Mouse (Mus musculus): ENCODE measurements around the gene Nucb2. TPM values are rescaled to one million over a fixed set of nuclear protein-coding genes. Genes with fewer than 3 reads are reported as not detected.

Nucb2 gene
- polyA plus RNA-seq, 1 experiment: 52.9 TPM

DNA sequence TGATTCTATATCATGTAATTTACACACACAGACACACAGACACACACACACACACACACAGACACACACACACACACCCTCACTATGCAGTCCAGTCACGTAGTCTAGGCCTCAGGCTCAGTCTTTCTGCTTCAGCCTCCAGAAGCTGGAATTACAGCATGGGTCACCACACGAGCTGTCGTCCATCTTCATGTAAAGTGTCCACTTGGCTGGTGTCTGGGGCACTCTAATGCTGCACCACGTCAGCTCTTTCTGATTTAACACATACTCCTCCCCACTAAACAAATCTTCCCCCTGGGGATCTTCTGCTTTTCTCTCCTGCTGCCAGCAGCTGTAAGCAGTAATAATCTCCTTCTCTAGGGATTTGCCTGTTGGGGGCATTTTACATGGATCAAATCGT, 13.1 kb downstream of the Nucb2 start:
- no peaks in the 10 kb centered on the region for H3K4me1 ChIP-seq (ENCODE audit: control insufficient read depth, insufficient read depth, low read length)
- TF ChIP-seq POLR2A (IDR thresholded peaks at IDR 0.05; ENCODE audit: borderline replicate concordance, low read depth, low read length): no peak
- TF ChIP-seq CTCF (IDR thresholded peaks at IDR 0.05; ENCODE audit: low read depth, low read length): no peak

DNA sequence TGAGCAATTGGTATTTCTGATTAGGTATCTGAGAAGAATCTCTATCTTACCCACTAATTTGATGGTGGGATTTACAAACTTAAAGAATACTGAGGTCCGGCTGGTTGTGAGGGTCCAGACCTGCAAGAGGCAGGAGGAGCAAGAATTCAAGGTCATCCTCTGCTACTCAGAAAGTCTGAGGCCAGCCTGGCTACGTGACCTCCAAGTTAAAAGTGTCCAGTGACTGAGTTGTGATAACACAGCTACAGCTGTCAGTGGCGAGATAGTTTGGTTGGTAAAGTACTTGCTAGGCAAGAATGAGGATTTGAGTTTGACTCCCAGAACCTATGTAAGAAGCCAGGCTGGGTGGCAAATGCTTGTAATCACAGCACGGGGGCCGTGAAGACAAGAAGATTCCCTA, 14.0 kb downstream of the Nucb2 start:
- Histone ChIP-seq H3K27ac (ENCODE audit: insufficient read depth, low read depth, low read length) (no peak overlapping the region), H3K4me3 (ENCODE audit: insufficient read depth, low read length) (no peak overlapping the region), H3K4me1 (ENCODE audit: control insufficient read depth, insufficient read depth, low read length) (no peaks in the 10 kb centered on the region)
- TF ChIP-seq CTCF (IDR thresholded peaks at IDR 0.05; ENCODE audit: low read depth, low read length): no peak

More for the DNA sequence above, 13.1 kb downstream of the Nucb2 start:
- no peak overlapping the region for H3K4me3 ChIP-seq (ENCODE audit: insufficient read depth, low read length)
- H3K27ac ChIP-seq (ENCODE audit: insufficient read depth, low read depth, low read length): no peak overlapping the region

GRCm38 (mm10) chr7:116519805-116520204, 15.6 kb downstream of the Nucb2 start:
- Histone ChIP-seq H3K4me3 (ENCODE audit: insufficient read depth, low read length) (no peak overlapping the region), H3K4me1 (ENCODE audit: control insufficient read depth, insufficient read depth, low read length) (peaks cover 5% of the 10 kb centered on the region), H3K27ac (ENCODE audit: insufficient read depth, low read depth, low read length) (no peak overlapping the region)
- TF ChIP-seq POLR2A (IDR thresholded peaks at IDR 0.05; ENCODE audit: borderline replicate concordance, low read depth, low read length): no peak
- no peak for TF ChIP-seq CTCF (IDR thresholded peaks at IDR 0.05; ENCODE audit: low read depth, low read length)

GRCm38 (mm10) chr7:116524577-116524976, 20.4 kb downstream of the Nucb2 start:
- H3K4me3 ChIP-seq (ENCODE audit: insufficient read depth, low read length): no peak overlapping the region
- peak overlapping the region; percentile 58 for H3K27ac ChIP-seq (ENCODE audit: insufficient read depth, low read depth, low read length)
- peaks cover 8% of the 10 kb centered on the region for H3K4me1 ChIP-seq (ENCODE audit: control insufficient read depth, insufficient read depth, low read length)
- TF ChIP-seq CTCF (IDR thresholded peaks at IDR 0.05; ENCODE audit: low read depth, low read length): no peak
- TF ChIP-seq POLR2A (IDR thresholded peaks at IDR 0.05; ENCODE audit: borderline replicate concordance, low read depth, low read length): no peak

DNA sequence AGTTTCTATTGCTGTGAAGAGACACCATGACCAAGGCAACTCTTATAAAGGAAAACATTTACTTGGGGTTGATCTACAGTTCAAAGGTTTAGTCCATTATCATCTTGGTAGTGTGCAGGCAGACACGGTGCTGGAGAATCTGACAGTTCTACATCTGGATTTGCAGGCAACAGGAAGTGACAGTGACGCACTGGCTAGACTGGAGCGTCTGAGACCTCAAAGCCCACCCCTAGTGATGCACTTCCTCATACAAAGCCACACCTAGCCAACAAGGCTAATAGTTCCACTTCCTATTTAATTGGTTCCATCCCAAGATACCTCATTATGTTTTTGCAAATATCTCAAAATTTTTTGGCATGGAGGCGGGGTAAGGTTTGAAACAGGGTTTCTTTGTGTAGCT, 25.6 kb downstream of the Nucb2 start:
- peaks cover 7% of the 10 kb centered on the region for H3K4me1 ChIP-seq (ENCODE audit: control insufficient read depth, insufficient read depth, low read length)
- no peak overlapping the region for H3K27ac ChIP-seq (ENCODE audit: insufficient read depth, low read depth, low read length)
- TF ChIP-seq CTCF (IDR thresholded peaks at IDR 0.05; ENCODE audit: low read depth, low read length) (no peak), POLR2A (IDR thresholded peaks at IDR 0.05; ENCODE audit: borderline replicate concordance, low read depth, low read length) (no peak)
- no peak overlapping the region for H3K4me3 ChIP-seq (ENCODE audit: insufficient read depth, low read length)

- TF ChIP-seq POLR2A (IDR thresholded peaks at IDR 0.05; ENCODE audit: borderline replicate concordance, low read depth, low read length): no peak
- TF ChIP-seq CTCF (IDR thresholded peaks at IDR 0.05; ENCODE audit: low read depth, low read length): no peak
- H3K4me3 ChIP-seq (ENCODE audit: insufficient read depth, low read length): no peak overlapping the region
- H3K4me1 ChIP-seq (ENCODE audit: control insufficient read depth, insufficient read depth, low read length): peaks cover 4% of the 10 kb centered on the region; the same call in 1 of the 2 replicates
- H3K27ac ChIP-seq (ENCODE audit: insufficient read depth, low read depth, low read length): no peak overlapping the region
Measured at GRCm38 (mm10) chr7:116530470-116530869, 26.3 kb downstream of the Nucb2 start.

GRCm38 (mm10) chr7:116531311-116531710, 27.1 kb downstream of the Nucb2 start:
- Histone ChIP-seq H3K4me3 (ENCODE audit: insufficient read depth, low read length) (no peak overlapping the region), H3K27ac (ENCODE audit: insufficient read depth, low read depth, low read length) (no peak overlapping the region), H3K4me1 (ENCODE audit: control insufficient read depth, insufficient read depth, low read length) (peaks cover 4% of the 10 kb centered on the region; the same call in 1 of the 2 replicates)
- TF ChIP-seq POLR2A (IDR thresholded peaks at IDR 0.05; ENCODE audit: borderline replicate concordance, low read depth, low read length): no peak
- TF ChIP-seq CTCF (IDR thresholded peaks at IDR 0.05; ENCODE audit: low read depth, low read length): 0 out of 2 replicates have a peak, but pooled peaks have one; percentile 29

DNA sequence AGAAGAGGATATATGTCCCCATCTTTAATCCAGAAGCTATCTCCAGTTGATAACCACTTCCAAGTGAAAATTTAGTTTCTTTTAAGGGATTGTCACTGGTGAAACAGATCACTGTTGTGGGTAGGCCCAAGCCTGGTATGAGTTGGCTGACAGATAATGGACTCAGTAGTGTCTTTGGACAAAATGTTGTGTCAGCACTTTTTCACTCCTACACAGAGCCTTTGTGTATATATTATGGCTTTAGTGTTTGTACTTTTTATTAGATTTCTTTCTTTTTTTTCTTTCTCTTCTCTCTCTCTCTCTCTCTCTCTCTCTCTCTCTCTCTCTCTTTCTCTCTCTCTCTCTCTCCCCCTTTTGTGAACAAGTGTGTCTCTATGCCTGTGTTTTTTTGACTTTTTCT, 52.7 kb downstream of the Nucb2 start:
- no peak for TF ChIP-seq POLR2A (IDR thresholded peaks at IDR 0.05; ENCODE audit: borderline replicate concordance, low read depth, low read length)
- TF ChIP-seq CTCF (IDR thresholded peaks at IDR 0.05; ENCODE audit: low read depth, low read length): no peak
- H3K4me3 ChIP-seq (ENCODE audit: insufficient read depth, low read length): no peak overlapping the region
- H3K4me1 ChIP-seq (ENCODE audit: control insufficient read depth, insufficient read depth, low read length): no peaks in the 10 kb centered on the region
- no peak overlapping the region for H3K27ac ChIP-seq (ENCODE audit: insufficient read depth, low read depth, low read length)

DNA sequence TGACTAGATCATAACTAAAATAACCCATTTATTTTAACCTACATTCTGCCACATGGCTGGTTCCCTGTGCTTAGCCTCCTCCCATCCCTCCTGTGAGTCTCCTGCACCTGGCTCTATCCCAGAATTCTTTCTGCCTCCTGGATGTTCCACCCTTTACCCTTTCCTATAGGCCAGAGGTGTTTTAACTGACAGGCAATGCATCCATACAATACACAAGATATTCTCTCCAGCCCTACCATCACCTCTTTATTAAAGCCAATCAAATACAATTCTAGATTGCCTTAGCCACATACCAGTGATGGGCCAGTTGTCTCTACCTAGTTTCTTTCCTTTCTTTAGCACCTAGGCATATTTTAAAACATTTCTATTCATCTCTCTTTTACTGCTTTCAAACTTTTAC, 70.4 kb downstream of the Nucb2 start:
- Histone ChIP-seq H3K4me3 (ENCODE audit: insufficient read depth, low read length) (no peak overlapping the region), H3K4me1 (ENCODE audit: control insufficient read depth, insufficient read depth, low read length) (no peaks in the 10 kb centered on the region), H3K27ac (ENCODE audit: insufficient read depth, low read depth, low read length) (no peak overlapping the region)
- TF ChIP-seq POLR2A (IDR thresholded peaks at IDR 0.05; ENCODE audit: borderline replicate concordance, low read depth, low read length) (no peak), CTCF (IDR thresholded peaks at IDR 0.05; ENCODE audit: low read depth, low read length) (no peak)

Other genes starting within 250 kb of the Nucb2 start
- 1.1 TPM in 1 of 2 replicates, not detected in the other for gene Plekha7, start 196.0 kb upstream of the Nucb2 start, polyA plus RNA-seq (2012; ENCODE audit: insufficient read depth, insufficient read length, missing spikeins)
- gene Rps13, start 170.2 kb upstream of the Nucb2 start, polyA plus RNA-seq (2012; ENCODE audit: insufficient read depth, insufficient read length, missing spikeins): 493 and 501 TPM in 2 replicates
- 38.3 and 41.3 TPM in 2 replicates for gene Pik3c2a, start 60.9 kb upstream of the Nucb2 start, polyA plus RNA-seq (2012; ENCODE audit: insufficient read depth, insufficient read length, missing spikeins)

Measured in bone marrow macrophage, adult 2 months (primary cell).